Mouse (Mus musculus): Measurements from ENCODE around the gene Gars. TPM values are rescaled to one million over a fixed set of nuclear protein-coding genes. Genes with fewer than 3 reads are reported as not detected.

Gars gene
- polyA plus RNA-seq, 1 experiment from 2014 or later = 190 TPM

- Histone ChIP-seq H3K4me2 (peak overlapping the region; percentile 82), H3K4me1 (peaks cover 28% of the 10 kb centered on the region), H3K27me3 (peaks cover 5% of the 10 kb centered on the region; the same call in 1 of the 2 replicates), H3K9ac (peak overlapping the region; percentile 93), H3K27ac (no peak overlapping the region), H3K4me3 (peak overlapping the region; percentile 83), H3K9me3 (replicated peaks) (no peaks in the 10 kb centered on the region), H3K36me3 (ENCODE audit: poor library complexity, severe bottlenecking) (no peaks in the 10 kb centered on the region)
- no peak for ATAC-seq
- 80% methylated on average over 6 of the region's 6 CpGs for WGBS
These were observed 1.6 kb downstream of the Gars start for GRCm38 (mm10) chr6:55039446-55039783.

GRCm38 (mm10) chr6:55040031-55040430, 2.2 kb downstream of the Gars start:
- Histone ChIP-seq H3K4me3 (no peak overlapping the region), H3K4me1 (peaks cover 30% of the 10 kb centered on the region), H3K36me3 (ENCODE audit: poor library complexity, severe bottlenecking) (no peaks in the 10 kb centered on the region), H3K27me3 (peaks cover 4% of the 10 kb centered on the region; the same call in 1 of the 2 replicates), H3K27ac (no peak overlapping the region), H3K9ac (no peak overlapping the region), H3K4me2 (no peak overlapping the region), H3K9me3 (replicated peaks) (no peaks in the 10 kb centered on the region)
- WGBS = 69% methylated on average over 1 of the region's 1 CpGs
- no peak for ATAC-seq

- no peak overlapping the region for H3K27ac ChIP-seq
- 85% methylated on average over 8 of the region's 8 CpGs for WGBS
- H3K9ac ChIP-seq = no peak overlapping the region
- H3K27me3 ChIP-seq = no peaks in the 10 kb centered on the region
- no peak overlapping the region for H3K4me3 ChIP-seq
- H3K36me3 ChIP-seq (ENCODE audit: poor library complexity, severe bottlenecking) = peaks cover 13% of the 10 kb centered on the region
- ATAC-seq = no peak
- no peak overlapping the region for H3K4me2 ChIP-seq
- no peaks in the 10 kb centered on the region for H3K9me3 ChIP-seq (replicated peaks)
- peaks cover 25% of the 10 kb centered on the region for H3K4me1 ChIP-seq
These were observed 5.4 kb downstream of the Gars start for GRCm38 (mm10) chr6:55043206-55043605.

GRCm38 (mm10) chr6:55044542-55044941, 6.7 kb downstream of the Gars start:
- no peak for ATAC-seq
- Histone ChIP-seq H3K9ac (peak overlapping the region; percentile 16; the same call in 1 of the 2 replicates), H3K27me3 (no peaks in the 10 kb centered on the region), H3K9me3 (replicated peaks) (no peaks in the 10 kb centered on the region), H3K4me2 (no peak overlapping the region), H3K4me1 (peaks cover 16% of the 10 kb centered on the region), H3K27ac (no peak overlapping the region), H3K4me3 (no peak overlapping the region), H3K36me3 (ENCODE audit: poor library complexity, severe bottlenecking) (peaks cover 25% of the 10 kb centered on the region)
- WGBS = 75% methylated on average over 5 of the region's 5 CpGs

- Histone ChIP-seq H3K9ac (no peak overlapping the region), H3K4me2 (no peak overlapping the region), H3K4me1 (peaks cover 9% of the 10 kb centered on the region; the same call in 1 of the 2 replicates), H3K27ac (no peak overlapping the region), H3K27me3 (no peaks in the 10 kb centered on the region), H3K4me3 (no peak overlapping the region), H3K36me3 (ENCODE audit: poor library complexity, severe bottlenecking) (peaks cover 33% of the 10 kb centered on the region), H3K9me3 (replicated peaks) (no peaks in the 10 kb centered on the region)
- no peak for ATAC-seq
- 74% methylated on average over 1 of the region's 1 CpGs for WGBS
These were observed 7.5 kb downstream of the Gars start for GRCm38 (mm10) chr6:55045326-55045725.

GRCm38 (mm10) chr6:55049186-55049585, 11.4 kb downstream of the Gars start:
- no peak for ATAC-seq
- whole genome bisulfite sequencing = 91% methylated on average over 10 of the region's 10 CpGs
- H3K27ac ChIP-seq = no peak overlapping the region
- H3K4me1 ChIP-seq = peaks cover 4% of the 10 kb centered on the region; the same call in 1 of the 2 replicates
- H3K27me3 ChIP-seq = no peaks in the 10 kb centered on the region
- H3K9me3 ChIP-seq (replicated peaks) = no peaks in the 10 kb centered on the region
- H3K36me3 ChIP-seq (ENCODE audit: poor library complexity, severe bottlenecking) = peaks cover 67% of the 10 kb centered on the region
- H3K9ac ChIP-seq = no peak overlapping the region
- no peak overlapping the region for H3K4me3 ChIP-seq
- H3K4me2 ChIP-seq = no peak overlapping the region

- H3K4me3 ChIP-seq = no peak overlapping the region
- H3K9me3 ChIP-seq (replicated peaks) = no peaks in the 10 kb centered on the region
- 90% methylated on average over 4 of the region's 4 CpGs for whole genome bisulfite sequencing
- no peak overlapping the region for H3K9ac ChIP-seq
- no peak for ATAC-seq
- no peak overlapping the region for H3K4me2 ChIP-seq
- H3K27me3 ChIP-seq = no peaks in the 10 kb centered on the region
- H3K4me1 ChIP-seq = no peaks in the 10 kb centered on the region
- no peak overlapping the region for H3K27ac ChIP-seq
- peaks cover 91% of the 10 kb centered on the region for H3K36me3 ChIP-seq (ENCODE audit: poor library complexity, severe bottlenecking)
These were observed 16.7 kb downstream of the Gars start for GRCm38 (mm10) chr6:55054491-55054890.

GRCm38 (mm10) chr6:55057427-55057826, 19.6 kb downstream of the Gars start:
- Histone ChIP-seq H3K36me3 (ENCODE audit: poor library complexity, severe bottlenecking) (peaks cover 91% of the 10 kb centered on the region), H3K27ac (no peak overlapping the region), H3K4me2 (no peak overlapping the region), H3K9me3 (replicated peaks) (no peaks in the 10 kb centered on the region), H3K9ac (no peak overlapping the region), H3K4me3 (no peak overlapping the region), H3K4me1 (peaks cover 11% of the 10 kb centered on the region; the same call in 1 of the 2 replicates), H3K27me3 (no peaks in the 10 kb centered on the region)
- no peak for ATAC-seq
- WGBS = 89% methylated on average over 3 of the region's 3 CpGs

- Histone ChIP-seq H3K4me3 (no peak overlapping the region), H3K9me3 (replicated peaks) (no peaks in the 10 kb centered on the region), H3K36me3 (ENCODE audit: poor library complexity, severe bottlenecking) (peaks cover 88% of the 10 kb centered on the region), H3K4me2 (no peak overlapping the region), H3K4me1 (peaks cover 12% of the 10 kb centered on the region; the same call in 1 of the 2 replicates), H3K27ac (no peak overlapping the region), H3K9ac (no peak overlapping the region), H3K27me3 (no peaks in the 10 kb centered on the region)
- no peak for ATAC-seq
- WGBS = 93% methylated on average over 7 of the region's 7 CpGs
These were observed 22.5 kb downstream of the Gars start for GRCm38 (mm10) chr6:55060241-55060825.

GRCm38 (mm10) chr6:55061328-55061727, 23.5 kb downstream of the Gars start:
- Histone ChIP-seq H3K4me3 (no peak overlapping the region), H3K4me1 (peaks cover 12% of the 10 kb centered on the region; the same call in 1 of the 2 replicates), H3K9me3 (replicated peaks) (no peaks in the 10 kb centered on the region), H3K27me3 (no peaks in the 10 kb centered on the region), H3K4me2 (no peak overlapping the region), H3K36me3 (ENCODE audit: poor library complexity, severe bottlenecking) (peaks cover 88% of the 10 kb centered on the region), H3K9ac (no peak overlapping the region), H3K27ac (no peak overlapping the region)
- ATAC-seq = no peak
- WGBS = 95% methylated on average over 11 of the region's 11 CpGs

- peaks cover 90% of the 10 kb centered on the region for H3K36me3 ChIP-seq (ENCODE audit: poor library complexity, severe bottlenecking)
- no peaks in the 10 kb centered on the region for H3K9me3 ChIP-seq (replicated peaks)
- no peak overlapping the region for H3K4me3 ChIP-seq
- no peak overlapping the region for H3K9ac ChIP-seq
- 57% methylated on average over 5 of the region's 5 CpGs for WGBS
- H3K4me1 ChIP-seq = peaks cover 12% of the 10 kb centered on the region; the same call in 1 of the 2 replicates
- H3K4me2 ChIP-seq = no peak overlapping the region
- no peak for ATAC-seq
- H3K27ac ChIP-seq = no peak overlapping the region
- no peaks in the 10 kb centered on the region for H3K27me3 ChIP-seq
These were observed 24.4 kb downstream of the Gars start for GRCm38 (mm10) chr6:55062200-55062599.

GRCm38 (mm10) chr6:55063793-55064476, 26.1 kb downstream of the Gars start:
- H3K4me3 ChIP-seq = no peak overlapping the region
- no peak overlapping the region for H3K9ac ChIP-seq
- peaks cover 12% of the 10 kb centered on the region; the same call in 1 of the 2 replicates for H3K4me1 ChIP-seq
- no peak for ATAC-seq
- H3K27me3 ChIP-seq = no peaks in the 10 kb centered on the region
- 94% methylated on average over 9 of the region's 9 CpGs for WGBS
- H3K9me3 ChIP-seq (replicated peaks) = no peaks in the 10 kb centered on the region
- peaks cover 93% of the 10 kb centered on the region for H3K36me3 ChIP-seq (ENCODE audit: poor library complexity, severe bottlenecking)
- no peak overlapping the region for H3K4me2 ChIP-seq
- H3K27ac ChIP-seq = no peak overlapping the region
